Mouse (Mus musculus): ENCODE results near the gene Gm49368. TPM values are rescaled to one million over a fixed set of nuclear protein-coding genes. Genes with fewer than 3 reads are reported as not detected.
"Not testable (repeated sequence)": the region's sequence is repeated elsewhere in the genome, so short reads cannot be mapped to it uniquely, and the experiment has no call there.

Gene Gm49368
- not detected in 2 replicates for polyA plus RNA-seq (2015; fragmentation: Nextera tagmentation; extraction: Ambion mirVana)

- Histone ChIP-seq H3K27me3 (replicated peaks) (peaks cover 3% of the 10 kb centered on the region; the same call in 1 of the 2 replicates), H3K4me1 (no peaks in the 10 kb centered on the region), H3K27ac (replicated peaks) (no peak within 1 kb of the TSS), H3K9me3 (no peaks in the 10 kb centered on the region), H3K36me3 (no peaks in the 10 kb centered on the region), H3K4me2 (no peak within 1 kb of the TSS), H3K4me3 (no peak within 1 kb of the TSS), H3K9ac (no peak within 1 kb of the TSS)
- no peak for ATAC-seq (ENCODE audit: extremely low read depth, insufficient number of reproducible peaks, low FRiP score, low TSS enrichment)
- WGBS: 78% methylated on average over 7 of the region's 7 CpGs
These were observed at the start of gene Gm49368, which contains the start of gene Itgam for GRCm38 (mm10) chr7:128062456-128062855. Gene Gm49368, plus strand, starts transcription at chr7:128062683. Gene Itgam, plus strand, starts transcription at chr7:128062640.

- Histone ChIP-seq H3K9ac (no peak overlapping the region), H3K9me3 (no peaks in the 10 kb centered on the region), H3K36me3 (no peaks in the 10 kb centered on the region), H3K4me3 (no peak overlapping the region), H3K4me1 (peaks cover 9% of the 10 kb centered on the region; the same call in 1 of the 2 replicates), H3K27me3 (replicated peaks) (peaks cover 20% of the 10 kb centered on the region), H3K27ac (replicated peaks) (no peak overlapping the region), H3K4me2 (no peak overlapping the region)
- no peak for ATAC-seq (ENCODE audit: extremely low read depth, insufficient number of reproducible peaks, low FRiP score, low TSS enrichment)
- WGBS: 82% methylated on average over 13 of the region's 13 CpGs
These were observed 49.4 kb upstream of the Gm49368 start for GRCm38 (mm10) chr7:128013116-128013515.

- not testable (repeated sequence) for H3K9ac ChIP-seq; H3K9me3 ChIP-seq; H3K27me3 ChIP-seq (replicated peaks); ATAC-seq (ENCODE audit: extremely low read depth, insufficient number of reproducible peaks, low FRiP score, low TSS enrichment); H3K4me3 ChIP-seq; H3K36me3 ChIP-seq; H3K4me2 ChIP-seq; H3K27ac ChIP-seq (replicated peaks); H3K4me1 ChIP-seq
- WGBS: 66% methylated on average over 5 of the region's 5 CpGs
These were observed 46.3 kb upstream of the Gm49368 start for GRCm38 (mm10) chr7:128016134-128016533.

GRCm38 (mm10) chr7:128016650-128017049, 45.8 kb upstream of the Gm49368 start:
- H3K4me3 ChIP-seq: no peak overlapping the region
- no peaks in the 10 kb centered on the region for H3K36me3 ChIP-seq
- no peak for ATAC-seq (ENCODE audit: extremely low read depth, insufficient number of reproducible peaks, low FRiP score, low TSS enrichment)
- H3K27me3 ChIP-seq (replicated peaks): no peaks in the 10 kb centered on the region
- H3K4me2 ChIP-seq: no peak overlapping the region
- no peaks in the 10 kb centered on the region for H3K9me3 ChIP-seq
- no peak overlapping the region for H3K9ac ChIP-seq
- no peak overlapping the region for H3K27ac ChIP-seq (replicated peaks)
- 87% methylated on average over 6 of the region's 6 CpGs for WGBS
- no peaks in the 10 kb centered on the region for H3K4me1 ChIP-seq

GRCm38 (mm10) chr7:128018275-128018674, 44.2 kb upstream of the Gm49368 start:
- H3K9me3 ChIP-seq: 0 out of 2 replicates have a peak, but pooled peaks cover 4% of the 10 kb centered on the region
- no peaks in the 10 kb centered on the region for H3K36me3 ChIP-seq
- H3K9ac ChIP-seq: no peak overlapping the region
- H3K27me3 ChIP-seq (replicated peaks): no peaks in the 10 kb centered on the region
- no peak overlapping the region for H3K4me2 ChIP-seq
- no peak for ATAC-seq (ENCODE audit: extremely low read depth, insufficient number of reproducible peaks, low FRiP score, low TSS enrichment)
- no peaks in the 10 kb centered on the region for H3K4me1 ChIP-seq
- WGBS: 78% methylated on average over 3 of the region's 3 CpGs
- H3K27ac ChIP-seq (replicated peaks): no peak overlapping the region
- no peak overlapping the region for H3K4me3 ChIP-seq

- 0 out of 2 replicates have a peak, but pooled peaks cover 4% of the 10 kb centered on the region for H3K9me3 ChIP-seq
- ATAC-seq (ENCODE audit: extremely low read depth, insufficient number of reproducible peaks, low FRiP score, low TSS enrichment): no peak
- no peak overlapping the region for H3K4me3 ChIP-seq
These were observed 43.3 kb upstream of the Gm49368 start for GRCm38 (mm10) chr7:128019187-128019586.

GRCm38 (mm10) chr7:128022974-128023373, 39.5 kb upstream of the Gm49368 start:
- ATAC-seq (ENCODE audit: extremely low read depth, insufficient number of reproducible peaks, low FRiP score, low TSS enrichment): no peak
- H3K4me2 ChIP-seq: no peak overlapping the region
- 59% methylated on average over 8 of the region's 8 CpGs for WGBS
- H3K9me3 ChIP-seq: 0 out of 2 replicates have a peak, but pooled peaks cover 4% of the 10 kb centered on the region
- no peak overlapping the region for H3K27ac ChIP-seq (replicated peaks)
- H3K36me3 ChIP-seq: no peaks in the 10 kb centered on the region
- H3K27me3 ChIP-seq (replicated peaks): no peaks in the 10 kb centered on the region
- no peaks in the 10 kb centered on the region for H3K4me1 ChIP-seq
- H3K9ac ChIP-seq: no peak overlapping the region
- H3K4me3 ChIP-seq: no peak overlapping the region

More at GRCm38 (mm10) chr7:128019187-128019586, 43.3 kb upstream of the Gm49368 start:
- H3K27me3 ChIP-seq (replicated peaks): no peaks in the 10 kb centered on the region
- no peak overlapping the region for H3K4me2 ChIP-seq
- WGBS: 68% methylated on average over 2 of the region's 2 CpGs
- no peak overlapping the region for H3K27ac ChIP-seq (replicated peaks)
- no peaks in the 10 kb centered on the region for H3K4me1 ChIP-seq
- H3K36me3 ChIP-seq: no peaks in the 10 kb centered on the region
- no peak overlapping the region for H3K9ac ChIP-seq

GRCm38 (mm10) chr7:128023565-128023964, 38.9 kb upstream of the Gm49368 start:
- no peaks in the 10 kb centered on the region for H3K4me1 ChIP-seq
- H3K4me3 ChIP-seq: no peak overlapping the region
- no peak overlapping the region for H3K27ac ChIP-seq (replicated peaks)
- no peaks in the 10 kb centered on the region for H3K27me3 ChIP-seq (replicated peaks)
- H3K9ac ChIP-seq: no peak overlapping the region
- WGBS: 63% methylated on average over 4 of the region's 4 CpGs
- H3K9me3 ChIP-seq: 0 out of 2 replicates have a peak, but pooled peaks cover 4% of the 10 kb centered on the region
- ATAC-seq (ENCODE audit: extremely low read depth, insufficient number of reproducible peaks, low FRiP score, low TSS enrichment): no peak
- no peaks in the 10 kb centered on the region for H3K36me3 ChIP-seq
- no peak overlapping the region for H3K4me2 ChIP-seq

GRCm38 (mm10) chr7:128024364-128024763, 38.1 kb upstream of the Gm49368 start:
- no peak overlapping the region for H3K4me2 ChIP-seq
- no peaks in the 10 kb centered on the region for H3K27me3 ChIP-seq (replicated peaks)
- H3K9me3 ChIP-seq: 0 out of 2 replicates have a peak, but pooled peaks cover 4% of the 10 kb centered on the region
- no peak overlapping the region for H3K27ac ChIP-seq (replicated peaks)
- H3K9ac ChIP-seq: no peak overlapping the region
- H3K36me3 ChIP-seq: no peaks in the 10 kb centered on the region
- no peak for ATAC-seq (ENCODE audit: extremely low read depth, insufficient number of reproducible peaks, low FRiP score, low TSS enrichment)
- H3K4me1 ChIP-seq: no peaks in the 10 kb centered on the region
- no peak overlapping the region for H3K4me3 ChIP-seq
- WGBS: 84% methylated on average over 9 of the region's 9 CpGs

GRCm38 (mm10) chr7:128024932-128025331, 37.6 kb upstream of the Gm49368 start:
- ATAC-seq (ENCODE audit: extremely low read depth, insufficient number of reproducible peaks, low FRiP score, low TSS enrichment): no peak
- H3K9me3 ChIP-seq: 0 out of 2 replicates have a peak, but pooled peaks cover 4% of the 10 kb centered on the region
- no peak overlapping the region for H3K9ac ChIP-seq
- 71% methylated on average over 4 of the region's 4 CpGs for WGBS
- no peak overlapping the region for H3K27ac ChIP-seq (replicated peaks)
- H3K4me1 ChIP-seq: no peaks in the 10 kb centered on the region
- no peak overlapping the region for H3K4me3 ChIP-seq
- H3K27me3 ChIP-seq (replicated peaks): no peaks in the 10 kb centered on the region
- H3K36me3 ChIP-seq: no peaks in the 10 kb centered on the region
- no peak overlapping the region for H3K4me2 ChIP-seq

- no peak overlapping the region for H3K27ac ChIP-seq (replicated peaks)
- no peaks in the 10 kb centered on the region for H3K4me1 ChIP-seq
- 70% methylated on average over 4 of the region's 4 CpGs for WGBS
- no peak for ATAC-seq (ENCODE audit: extremely low read depth, insufficient number of reproducible peaks, low FRiP score, low TSS enrichment)
- H3K36me3 ChIP-seq: no peaks in the 10 kb centered on the region
- H3K4me3 ChIP-seq: no peak overlapping the region
- 0 out of 2 replicates have a peak, but pooled peaks cover 4% of the 10 kb centered on the region for H3K9me3 ChIP-seq
- H3K4me2 ChIP-seq: no peak overlapping the region
- no peak overlapping the region for H3K9ac ChIP-seq
- no peaks in the 10 kb centered on the region for H3K27me3 ChIP-seq (replicated peaks)
These were observed 37.1 kb upstream of the Gm49368 start for GRCm38 (mm10) chr7:128025381-128025780.

GRCm38 (mm10) chr7:128031403-128031976, 31.0 kb upstream of the Gm49368 start:
- H3K27me3 ChIP-seq (replicated peaks): no peaks in the 10 kb centered on the region
- no peak overlapping the region for H3K27ac ChIP-seq (replicated peaks)
- H3K36me3 ChIP-seq: no peaks in the 10 kb centered on the region
- no peak for ATAC-seq (ENCODE audit: extremely low read depth, insufficient number of reproducible peaks, low FRiP score, low TSS enrichment)
- H3K9ac ChIP-seq: no peak overlapping the region
- H3K9me3 ChIP-seq: no peaks in the 10 kb centered on the region
- WGBS: 36% methylated on average over 9 of the region's 9 CpGs
- H3K4me3 ChIP-seq: no peak overlapping the region
- H3K4me1 ChIP-seq: peaks cover 3% of the 10 kb centered on the region; the same call in 1 of the 2 replicates
- no peak overlapping the region for H3K4me2 ChIP-seq
